Mouse (Mus musculus) naive thymus-derived CD4-positive, alpha-beta T cell, adult 2 months (primary cell): ENCODE measurements around the gene Emg1.

Experiments
- DNase-seq: peaks from one replicate; pipeline ENCODE4 v3.0.0-alpha.2; 2011; ENCODE audit warnings: low read depth

Emg1 gene

GRCm38 (mm10) chr6:124711824-124712782 lies at the start of gene Emg1, which contains the start of gene Phb2:
TSS of gene Emg1 (minus strand) at chr6:124712178.
TSS of gene Phb2 (plus strand) at chr6:124712336.
- peak; percentile 97 for DNase-seq

- peak; percentile 94 for DNase-seq
Observed at GRCm38 (mm10) chr6:124759259-124759658, 47.3 kb upstream of the Emg1 start.

- no peak for DNase-seq
Observed at GRCm38 (mm10) chr6:124758849-124759232, 46.9 kb upstream of the Emg1 start.

GRCm38 (mm10) chr6:124757909-124758848 lies 46.2 kb upstream of the Emg1 start:
- peak; percentile 15 for DNase-seq

- no peak for DNase-seq
Observed at GRCm38 (mm10) chr6:124757351-124757880, 45.4 kb upstream of the Emg1 start.

GRCm38 (mm10) chr6:124756652-124757350 lies 44.8 kb upstream of the Emg1 start:
- peak; percentile 59 for DNase-seq

GRCm38 (mm10) chr6:124755831-124756595 lies 44.0 kb upstream of the Emg1 start, which contains the start of the genes Gm45234 and Atn1:
TSS of gene Gm45234 (minus strand) at chr6:124756021.
TSS of gene Atn1 (minus strand) at chr6:124756524.
- peak; percentile 62 for DNase-seq

- no peak for DNase-seq
Observed at GRCm38 (mm10) chr6:124755306-124755705, 43.3 kb upstream of the Emg1 start.

- DNase-seq: no peak
Observed at GRCm38 (mm10) chr6:124753861-124754260, 41.9 kb upstream of the Emg1 start.

- peak; percentile 85 for DNase-seq
Observed at GRCm38 (mm10) chr6:124750405-124750804, 38.4 kb upstream of the Emg1 start.

GRCm38 (mm10) chr6:124746654-124747632 lies 35.0 kb upstream of the Emg1 start:
- DNase-seq: no peak

GRCm38 (mm10) chr6:124746296-124746605 lies 34.3 kb upstream of the Emg1 start:
- no peak for DNase-seq

GRCm38 (mm10) chr6:124745490-124746295 lies 33.7 kb upstream of the Emg1 start:
- peak; percentile 95 for DNase-seq

- no peak for DNase-seq
Observed at GRCm38 (mm10) chr6:124744755-124745321, 32.9 kb upstream of the Emg1 start.

- no peak for DNase-seq
Observed at GRCm38 (mm10) chr6:124743647-124744046, 31.7 kb upstream of the Emg1 start.

GRCm38 (mm10) chr6:124742839-124743514 lies 31.0 kb upstream of the Emg1 start:
- no peak for DNase-seq

- DNase-seq: no peak
Observed at GRCm38 (mm10) chr6:124741842-124742241, 29.9 kb upstream of the Emg1 start.
